19 mouse cellular contexts compared by ENCODE assay signal in genomic region chr11:8344938-8345337, GRCm38 (mm10).
DNase-seq lines count a peak whose midpoint lies in the region; ATAC-seq and TF ChIP-seq lines count a peak whose summit lies in the region.
"Had no signal": no experiment of that assay in that cellular context is flagged by ENCODE, and none has a peak within 500 bp of the region (broad histone marks: within the 10 kb centered on the region; RNA-seq: fewer than 3 reads in every experiment).

No protein-coding gene starts in this region.

- H3K4me1 ChIP-seq in lung, embryonic 14.5 days (ENCODE audit: insufficient read depth) = no peaks in the 10 kb centered on the region
- H3K4me1 ChIP-seq in lung, postnatal 0 days (ENCODE audit: insufficient read depth, low read depth, low read length) = no peaks in the 10 kb centered on the region
- H3K4me1 ChIP-seq: embryonic facial prominence, embryonic 10.5 days; forebrain, embryonic 13.5 days; heart, embryonic 10.5 days; hindbrain, embryonic 12.5 days had no signal

- peak; percentile 66 for TF ChIP-seq EP300 in lung, postnatal 0 days (IDR thresholded peaks at IDR 0.05)

- no peaks in the 10 kb centered on the region for H3K27me3 ChIP-seq in lung, embryonic 14.5 days (ENCODE audit: insufficient read depth, low read length)
- no peaks in the 10 kb centered on the region for H3K27me3 ChIP-seq in lung, postnatal 0 days (replicated peaks; ENCODE audit: insufficient read depth, low read length)
- H3K27me3 ChIP-seq: forebrain, embryonic 13.5 days; hindbrain, embryonic 12.5 days had no signal

- no peaks in the 10 kb centered on the region for H3K9me3 ChIP-seq in lung, embryonic 14.5 days (ENCODE audit: low read depth, low read length)
- no peaks in the 10 kb centered on the region for H3K9me3 ChIP-seq in lung, postnatal 0 days (ENCODE audit: low read length)
- H3K9me3 ChIP-seq: embryonic facial prominence, embryonic 10.5 days; forebrain, embryonic 13.5 days; heart, embryonic 10.5 days; hindbrain, embryonic 12.5 days had no signal

- H3K36me3 ChIP-seq in lung, embryonic 14.5 days (ENCODE audit: insufficient read depth) = no peaks in the 10 kb centered on the region
- H3K36me3 ChIP-seq in lung, postnatal 0 days (ENCODE audit: insufficient read depth, low read length) = no peaks in the 10 kb centered on the region
- H3K36me3 ChIP-seq: embryonic facial prominence, embryonic 10.5 days; heart, embryonic 10.5 days; hindbrain, embryonic 12.5 days had no signal

- H3K4me2 ChIP-seq in lung, embryonic 14.5 days = peak overlapping the region; percentile 23; the same call in 1 of the 2 replicates
- 0 out of 2 replicates have a peak overlapping the region, but pooled peaks have one; percentile 17 for H3K4me2 ChIP-seq in lung, postnatal 0 days (replicated peaks; ENCODE audit: low read depth, low read length)
- H3K4me2 ChIP-seq: forebrain, embryonic 13.5 days; hindbrain, embryonic 12.5 days had no signal

- WGBS in lung, embryonic 14.5 days = 66% methylated on average over 14 of the region's 14 CpGs
- WGBS in lung, postnatal 0 days = 47% methylated on average over 14 of the region's 14 CpGs

- H3K4me3 ChIP-seq in lung, embryonic 14.5 days (ENCODE audit: low read depth, low read length) = no peak overlapping the region
- H3K4me3 ChIP-seq in lung, postnatal 0 days (ENCODE audit: low read depth, low read length) = no peak overlapping the region; the same call in 1 of the 2 replicates
- H3K4me3 ChIP-seq: embryonic facial prominence, embryonic 10.5 days; forebrain, embryonic 13.5 days; gastrocnemius, adult 2 months; heart, embryonic 10.5 days; hindbrain, embryonic 12.5 days had no signal

- no peak for TF ChIP-seq CTCF in lung, embryonic 14.5 days (IDR thresholded peaks at IDR 0.05; ENCODE audit: low read depth)
- no peak for TF ChIP-seq CTCF in lung, postnatal 0 days (IDR thresholded peaks at IDR 0.05)

- ATAC-seq in lung, embryonic 14.5 days (ENCODE audit: insufficient read depth) = peak; percentile 63; the same call in 1 of the 2 replicates
- ATAC-seq in lung, postnatal 0 days = peak; percentile 99
- ATAC-seq: forebrain, embryonic 13.5 days; forebrain, postnatal 0 days had no signal

- no peak overlapping the region for H3K9ac ChIP-seq in lung, embryonic 14.5 days
- no peak overlapping the region for H3K9ac ChIP-seq in lung, postnatal 0 days (replicated peaks; ENCODE audit: low read depth)
- H3K9ac ChIP-seq: forebrain, embryonic 13.5 days; forebrain, postnatal 0 days; hindbrain, embryonic 12.5 days had no signal

- DNase-seq in lung, embryonic 14.5 days = peak; percentile 38
- DNase-seq in lung, postnatal 0 days (ENCODE audit: low spot score) = peak; percentile 81
- peak; percentile 78 for DNase-seq in lung, postnatal 36 days
- no peak for DNase-seq in spleen, postnatal 14 days (ENCODE audit: low spot score in 2 of 2)
- no peak for DNase-seq in frontal cortex, postnatal 14 days (ENCODE audit: low spot score in 2 of 2)
- no peak for DNase-seq in thymus, postnatal 25 days
- DNase-seq: adrenal gland, adult 2 months; adrenal gland, postnatal 36 days; cerebellum, adult 2 months; cerebellum, postnatal 10 days; forebrain, postnatal 0 days; gastrocnemius, adult 2 months; gastrocnemius, postnatal 25 days; heart, postnatal 10 days; heart, postnatal 4 days had no signal

- H3K27ac ChIP-seq in lung, embryonic 14.5 days (ENCODE audit: low read depth) = no peak overlapping the region
- H3K27ac ChIP-seq in lung, postnatal 0 days (ENCODE audit: low read length) = no peak overlapping the region; the same call in 1 of the 2 replicates
- H3K27ac ChIP-seq: embryonic facial prominence, embryonic 10.5 days; forebrain, embryonic 13.5 days; gastrocnemius, adult 2 months; heart, embryonic 10.5 days; hindbrain, embryonic 12.5 days had no signal

Comparison
In these comparisons a context has a peak if more than half of its experiments do, and no peak if none do; other contexts are left out.
1. DNase-seq: peak in lung, embryonic 14.5 days (single experiment), lung, postnatal 0 days (single experiment) and lung, postnatal 36 days (single experiment); none in spleen, postnatal 14 days (0 of 2), frontal cortex, postnatal 14 days (0 of 2) and thymus, postnatal 25 days (single experiment).